Mouse (Mus musculus) layer of hippocampus, adult 11-12 months (tissue): ENCODE measurements around the gene Cntrl.

Experiments
- DNase-seq: peaks from one replicate; pipeline ENCODE4 v3.0.0; 2022; ENCODE audit warnings: low spot score

Gene Cntrl

GRCm38 (mm10) chr2:35109141-35109923 is at the start of gene Cntrl:
Cntrl (plus strand) TSS chr2:35109492.
- peak; percentile 95 for DNase-seq

DNA sequence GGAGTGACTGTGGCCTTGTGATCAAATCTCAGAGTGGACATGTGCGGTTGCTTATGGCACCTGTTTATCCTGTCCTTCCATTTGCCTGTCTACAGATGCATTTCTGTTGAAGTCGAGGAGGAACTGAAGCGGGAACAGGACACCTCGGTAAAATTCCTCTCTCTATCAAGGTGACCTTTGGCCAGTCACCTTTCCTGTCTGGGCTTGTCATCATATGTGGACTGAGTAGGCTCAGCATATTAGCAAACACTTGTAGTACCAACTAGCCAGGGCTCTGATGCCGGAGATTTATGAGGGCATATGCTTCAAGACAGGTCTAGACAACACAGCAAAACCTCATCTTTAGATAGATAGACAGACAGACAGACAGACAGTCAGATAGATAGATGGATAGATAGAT is 49.0 kb upstream of the Cntrl start:
- no peak for DNase-seq

- DNase-seq, result no peak
Measured at GRCm38 (mm10) chr2:35060897-35061296, 48.4 kb upstream of the Cntrl start.

GRCm38 (mm10) chr2:35061338-35061737 is 48.0 kb upstream of the Cntrl start, which contains the start of gene Hc:
Hc (minus strand) TSS chr2:35061438.
- no peak for DNase-seq

GRCm38 (mm10) chr2:35063333-35064030 is 45.8 kb upstream of the Cntrl start:
- no peak for DNase-seq

DNA sequence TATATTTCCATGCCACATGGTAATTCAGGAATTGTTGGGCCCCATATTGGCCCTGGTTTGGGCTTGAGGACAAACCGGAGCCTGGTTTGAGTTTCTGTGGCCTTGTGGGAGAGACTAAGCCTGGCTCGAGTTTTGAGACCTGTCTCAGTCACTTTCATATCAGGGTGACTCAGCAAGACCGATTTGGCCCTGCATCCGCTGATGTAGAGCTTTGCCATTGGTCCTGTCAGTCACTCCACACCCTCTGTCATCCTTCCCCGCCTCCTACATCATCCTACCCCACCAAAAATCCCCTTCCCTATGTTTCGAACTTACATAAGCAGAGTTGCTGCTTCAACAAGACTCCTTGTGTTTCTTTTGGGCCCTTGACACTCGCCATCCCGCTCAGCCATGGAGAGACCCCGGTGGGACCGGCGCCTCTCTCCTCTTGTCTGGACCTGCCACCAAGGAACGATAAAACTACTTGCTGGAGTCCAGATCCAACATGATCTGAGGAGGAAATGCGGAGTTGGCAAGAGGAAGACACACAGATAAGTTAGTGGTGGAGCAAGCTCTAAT is 42.7 kb upstream of the Cntrl start:
- DNase-seq, result no peak

DNA sequence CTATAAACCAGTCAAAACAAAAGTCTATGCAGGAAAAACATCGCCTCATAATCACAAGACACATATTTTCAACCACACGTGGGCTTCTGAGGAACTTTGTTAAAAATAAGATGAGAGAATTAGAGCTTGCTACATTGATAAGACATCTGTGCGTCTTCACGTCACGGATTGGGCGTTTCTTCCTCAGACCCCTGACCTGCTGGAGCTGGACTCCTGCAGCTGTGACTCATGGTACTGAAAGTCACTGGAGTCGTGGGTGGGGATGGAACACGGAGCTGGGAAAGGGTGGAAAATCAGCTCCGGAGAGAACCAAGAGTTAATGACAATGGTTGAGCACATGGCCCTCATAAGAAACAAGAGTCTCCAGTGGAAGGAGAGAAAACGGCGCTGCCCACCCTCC is 42.2 kb upstream of the Cntrl start:
- no peak for DNase-seq

- no peak for DNase-seq
Measured at GRCm38 (mm10) chr2:35069124-35069523, 40.2 kb upstream of the Cntrl start.

- DNase-seq, result no peak
Measured at GRCm38 (mm10) chr2:35070275-35070674, 39.0 kb upstream of the Cntrl start.

DNA sequence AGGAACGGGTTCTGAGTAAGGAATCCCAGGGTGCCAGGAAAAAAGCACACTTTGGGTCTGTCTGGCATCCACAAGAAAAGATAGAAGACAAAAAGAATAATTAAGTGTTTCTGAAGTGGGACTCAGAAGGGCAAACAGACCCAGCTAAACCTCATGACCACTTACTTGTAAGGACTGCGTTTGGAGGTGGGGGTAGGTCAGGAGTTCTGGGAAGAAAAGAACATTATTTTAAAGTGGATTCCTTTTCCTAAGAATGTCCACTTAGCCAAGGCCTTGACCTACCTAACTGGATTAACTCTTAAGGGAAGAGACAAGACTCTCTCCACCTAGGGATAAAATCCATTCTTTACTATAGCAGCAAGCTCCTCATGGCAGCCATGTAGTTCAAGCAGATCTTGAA is 36.7 kb upstream of the Cntrl start:
- DNase-seq, result no peak

GRCm38 (mm10) chr2:35074328-35074727 is 35.0 kb upstream of the Cntrl start:
- DNase-seq, result no peak

DNA sequence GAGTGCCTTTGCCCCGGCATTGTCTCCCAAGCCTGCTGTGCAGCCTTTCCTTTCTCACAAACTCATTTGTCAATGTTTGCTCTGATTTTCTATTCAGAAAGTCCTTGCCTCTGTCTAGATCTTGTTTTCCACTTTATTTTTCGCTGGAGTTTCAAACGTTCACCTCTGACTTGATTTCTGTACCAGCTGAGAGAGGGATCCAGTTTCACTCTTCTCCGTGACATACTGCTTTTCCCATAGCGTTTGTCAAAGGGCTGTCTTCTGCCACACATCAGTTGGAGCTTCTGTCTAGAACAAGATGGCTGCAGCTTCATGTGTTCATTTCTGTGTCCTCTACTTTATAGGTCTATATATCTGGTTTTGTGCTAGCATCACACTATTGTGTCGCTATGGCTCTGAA is 30.1 kb upstream of the Cntrl start:
- DNase-seq, result no peak

DNA sequence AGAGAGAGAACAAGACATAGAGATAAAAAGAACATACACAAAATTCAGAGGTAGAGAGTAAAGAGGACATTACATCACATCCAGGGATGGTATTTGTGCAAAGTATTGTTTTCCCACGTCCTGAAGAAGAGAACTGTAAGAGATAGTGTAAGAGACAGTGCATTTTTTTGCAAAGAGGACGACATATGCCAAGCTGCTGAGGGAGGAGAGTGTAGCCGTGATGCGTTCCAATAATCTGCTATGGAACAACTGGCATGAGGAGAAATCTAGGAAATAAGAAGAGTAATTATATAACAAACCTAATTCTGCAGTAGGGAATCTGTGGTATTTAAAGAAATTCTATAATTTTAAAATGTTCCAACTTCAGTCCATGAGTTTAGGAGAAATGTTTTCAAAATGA is 21.9 kb upstream of the Cntrl start:
- DNase-seq, result no peak

DNA sequence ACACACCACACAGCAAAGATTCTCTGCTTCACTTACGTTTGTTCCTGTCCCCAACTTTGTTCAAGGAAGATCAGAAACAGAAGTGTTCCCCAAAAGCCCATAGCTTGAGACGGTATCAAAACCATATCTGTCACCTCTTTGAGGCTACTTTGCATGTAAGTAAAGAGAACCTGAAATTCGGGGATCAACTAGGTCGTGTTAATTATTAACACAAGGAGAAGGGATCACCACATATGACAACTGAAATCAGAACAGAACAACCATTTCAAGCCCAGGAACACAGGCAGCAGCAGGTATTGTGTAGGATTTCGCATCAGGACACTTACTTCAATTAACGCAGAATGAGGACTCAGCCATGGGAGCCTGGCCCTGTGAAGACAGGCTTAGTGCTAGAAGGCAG is 8.8 kb upstream of the Cntrl start:
- DNase-seq, result no peak

DNA sequence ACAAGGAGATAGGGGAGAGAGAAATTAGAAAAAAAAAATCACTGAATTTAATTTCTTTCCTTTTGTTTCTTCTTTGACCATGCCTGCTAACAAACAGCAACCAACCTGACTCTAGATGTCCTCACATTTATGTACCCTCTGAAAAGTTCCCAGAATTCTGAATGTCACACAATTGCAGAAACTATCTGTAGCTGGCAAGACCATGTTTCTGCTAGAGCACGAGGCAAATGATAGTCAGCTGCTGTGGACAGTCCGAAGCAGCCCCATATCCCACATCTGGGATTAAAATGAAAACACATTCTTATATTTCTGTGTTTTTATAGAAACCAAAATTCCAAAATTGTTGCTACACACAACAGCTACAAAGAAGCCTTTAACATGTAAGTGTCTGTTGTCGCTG is 7.8 kb upstream of the Cntrl start, which contains the start of gene AI182371:
Gene AI182371, minus strand, starts transcription at position 101 of the 400 bp plus-strand sequence.
- no peak for DNase-seq

- no peak for DNase-seq
Measured at GRCm38 (mm10) chr2:35102777-35103176, 6.5 kb upstream of the Cntrl start.

DNA sequence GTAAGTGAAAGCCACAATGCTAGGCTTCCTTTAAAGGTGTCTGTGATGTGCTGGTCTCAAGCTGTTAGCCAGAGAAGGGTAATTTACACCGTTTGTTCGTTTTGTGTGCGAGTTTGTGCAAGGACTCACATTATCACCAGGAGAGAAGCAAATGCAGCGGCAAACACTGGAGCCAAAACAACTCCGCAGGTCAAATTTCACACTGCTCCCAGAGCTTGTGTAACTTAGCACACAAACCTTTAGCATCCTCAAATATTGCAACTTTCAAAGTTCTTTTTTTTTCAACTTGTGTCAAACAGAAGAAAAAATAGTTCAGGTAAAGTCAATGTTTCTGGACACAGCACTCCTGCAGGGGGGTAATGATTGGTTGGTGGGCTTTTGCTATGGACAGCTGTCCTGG is 5.7 kb upstream of the Cntrl start:
- DNase-seq, result no peak

DNA sequence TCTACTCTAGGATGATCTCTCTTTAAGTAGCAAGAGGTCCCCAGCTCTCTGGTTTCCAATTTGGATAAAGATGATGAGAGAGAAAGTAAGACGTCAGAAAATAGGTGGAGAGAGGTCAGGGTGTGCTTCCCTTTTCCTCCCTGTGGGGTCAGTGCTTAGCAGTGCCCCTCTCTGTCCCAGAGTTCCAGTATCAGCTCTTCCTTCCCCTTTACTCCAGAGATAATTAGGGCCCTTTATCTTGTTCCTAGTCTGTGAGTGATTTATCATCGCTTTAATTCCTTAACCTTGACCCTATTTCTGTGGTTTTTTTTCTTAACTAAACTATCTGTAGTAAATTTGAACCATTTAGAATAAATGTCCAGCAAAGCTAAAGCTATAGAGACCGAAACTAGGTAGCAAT is 4.4 kb upstream of the Cntrl start:
- DNase-seq, result no peak

- peak; percentile 44 for DNase-seq
Measured at GRCm38 (mm10) chr2:35107984-35108635, 1.2 kb upstream of the Cntrl start.

- peak; percentile 59 for DNase-seq
Measured at GRCm38 (mm10) chr2:35108712-35109111, 580 bp upstream of the Cntrl start.

- no peak for DNase-seq
Measured at GRCm38 (mm10) chr2:35109924-35110304, 622 bp downstream of the Cntrl start.

- no peak for DNase-seq
Measured at GRCm38 (mm10) chr2:35110521-35110920, 1.2 kb downstream of the Cntrl start.

DNA sequence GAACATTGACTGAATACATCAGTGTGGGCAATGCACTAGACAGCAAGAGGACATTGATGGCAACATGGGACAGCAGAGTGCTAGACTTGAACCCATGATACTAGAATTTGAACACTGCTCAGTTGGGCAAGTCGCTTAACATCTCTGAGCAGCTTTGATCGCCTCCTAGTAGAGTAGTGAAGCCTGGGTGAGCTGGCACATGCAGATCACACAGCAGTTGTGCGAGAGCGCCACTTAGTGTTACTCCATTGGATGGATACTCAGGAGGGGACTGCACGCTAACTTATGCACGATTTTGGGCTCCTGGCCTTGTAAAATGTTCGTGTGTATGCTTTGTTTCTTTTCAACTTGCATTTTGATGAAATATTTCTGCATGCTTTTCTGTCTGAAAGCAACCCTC is 15.4 kb downstream of the Cntrl start:
- no peak for DNase-seq
